Mouse (Mus musculus) thymus, adult 2 months (tissue): ENCODE data around the gene Ric3.

Experiments
- CTCF ChIP-seq: fragments of 200-500 bp; IDR thresholded peaks from 2 replicates; pipeline ENCODE4 v1.5.1; 2012; ENCODE audit warnings: mild to moderate bottlenecking, control low read depth, low read length, moderate library complexity, borderline replicate concordance; ENCODE audit not compliant: control insufficient read depth, poor library complexity, insufficient read depth; ENCODE audit errors: extremely low read depth
- POLR2A ChIP-seq: fragments of 200-500 bp; IDR thresholded peaks from 2 replicates; pipeline ENCODE4 v1.6.1; 2012; ENCODE audit warnings: mild to moderate bottlenecking, low read length, control low read depth, moderate library complexity; ENCODE audit not compliant: control insufficient read depth, poor library complexity, insufficient read depth; ENCODE audit errors: extremely low read depth

DNA sequence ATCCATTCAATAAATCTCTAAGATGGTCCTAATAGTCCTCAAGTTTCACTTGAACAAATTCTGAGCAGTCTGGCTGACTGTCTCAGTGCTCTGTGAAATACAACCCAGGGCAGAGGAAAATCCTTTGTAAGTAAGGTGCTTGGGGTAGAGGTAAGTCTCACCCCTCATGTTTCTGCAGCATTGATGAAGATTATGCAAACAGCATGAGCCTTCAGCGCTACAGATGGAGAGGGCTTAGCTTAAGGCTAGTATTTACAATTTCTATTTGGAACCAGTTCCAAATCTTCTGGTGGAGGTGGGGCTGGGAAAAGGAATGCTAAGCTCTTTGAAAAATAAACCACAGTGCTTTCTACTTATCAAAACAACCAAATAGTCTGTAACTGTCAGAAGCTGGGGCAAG lies 44.1 kb downstream of the Ric3 start:
- TF ChIP-seq POLR2A = no peak
- no peak for TF ChIP-seq CTCF
